Mouse (Mus musculus): ENCODE measurements at regions not wholly inside any gene's neighbourhood (a gene's known extent, or its start where the extent isn't known, plus 50 kb on each side); places are given as distances from the start of the nearest gene placed in this dataset.

- TF ChIP-seq CTCF (IDR thresholded peaks at IDR 0.05; ENCODE audit: control insufficient read depth, insufficient read depth, insufficient read length) (no peak), MYOG (IDR thresholded peaks at IDR 0.05; ENCODE audit: control insufficient read depth, extremely low read depth, insufficient read length) (no peak), MYOD1 (IDR thresholded peaks at IDR 0.05; ENCODE audit: control insufficient read depth, insufficient read length, low read depth) (no peak), MAX (IDR thresholded peaks at IDR 0.05) (no peak)
Measured at GRCm38 (mm10) chr16:50762096-50762495, 171.1 kb upstream of the Ccdc54 start.

Data from C2C12 (cell line).